Mouse (Mus musculus): ENCODE data around the gene Plcb4. TPM values are rescaled to one million over a fixed set of nuclear protein-coding genes. Genes with fewer than 3 reads are reported as not detected.

The Plcb4 gene
- total and polyA plus RNA-seq, 3 experiments, result not detected

GRCm38 (mm10) chr2:135800385-135800784, 141.6 kb downstream of the Plcb4 start (continued):
- TF ChIP-seq TCF12 (IDR thresholded peaks at IDR 0.05; ENCODE audit: low read depth, low read length), result no peak

GRCm38 (mm10) chr2:135802878-135803450, 144.2 kb downstream of the Plcb4 start:
- in situ Hi-C loops (cut with MboI; ENCODE audit: low pct_ligation_motif_present, low pct_unique_long_range_greater_than_20kb, low sequenced_read_pairs), result no loop called here
- Histone ChIP-seq H3K4me3 (replicated peaks in 1 of 3; ENCODE audit: low read depth in 2 of 3, low read length in 2 of 3, poor library complexity in 1 of 3) (no peak overlapping the region), H3K4me2 (ENCODE audit: insufficient read depth, low read depth, poor library complexity, severe bottlenecking) (no peak overlapping the region), H3K36me3 (replicated peaks in 1 of 2; ENCODE audit: control insufficient read depth in 1 of 2, insufficient read depth in 1 of 2, low read length in 1 of 2) (no peaks in the 10 kb centered on the region), H3K9ac (ENCODE audit: insufficient read depth, low read depth) (no peak overlapping the region), H3K4me1 (ENCODE audit: control insufficient read depth in 1 of 2, insufficient read depth in 2 of 2) (no peaks in the 10 kb centered on the region), H3K9me3 (replicated peaks; ENCODE audit: low read length) (peaks cover 73% of the 10 kb centered on the region), H3K27ac (ENCODE audit: insufficient read depth, low read depth) (no peak overlapping the region), H3K27me3 (replicated peaks) (no peaks in the 10 kb centered on the region), H3K79me2 (replicated peaks; ENCODE audit: control insufficient read depth, extremely low read depth, insufficient read depth, poor library complexity, severe bottlenecking) (no peaks in the 10 kb centered on the region)
- dilution Hi-C loops (cut with MboI; ENCODE audit: extremely low pct_ligation_motif_present, extremely low pct_unique_long_range_greater_than_20kb, low sequenced_read_pairs), result no loop called here
- TF ChIP-seq EP300 (IDR thresholded peaks at IDR 0.05; ENCODE audit: low read length), result no peak
- no peak for DNase-seq (ENCODE audit: extremely low read depth)

- no peak overlapping the region for H3K4me2 ChIP-seq (ENCODE audit: insufficient read depth, low read depth, poor library complexity, severe bottlenecking)
- no peaks in the 10 kb centered on the region for H3K79me2 ChIP-seq (replicated peaks; ENCODE audit: control insufficient read depth, extremely low read depth, insufficient read depth, poor library complexity, severe bottlenecking)
- no peak overlapping the region for H3K27ac ChIP-seq (ENCODE audit: insufficient read depth, low read depth)
- TF ChIP-seq ELF1 (IDR thresholded peaks at IDR 0.05; ENCODE audit: low read depth, low read length) (no peak), HCFC1 (IDR thresholded peaks at IDR 0.05; ENCODE audit: low read depth, low read length) (no peak), MEF2A (IDR thresholded peaks at IDR 0.05; ENCODE audit: borderline replicate concordance, low read depth, low read length) (no peak), IRF4 (IDR thresholded peaks at IDR 0.05; ENCODE audit: low read depth, low read length) (no peak), ZC3H11A (IDR thresholded peaks at IDR 0.05; ENCODE audit: low read depth, low read length) (no peak), UBTF (IDR thresholded peaks at IDR 0.05; ENCODE audit: low read depth, low read length) (no peak), NRF1 (IDR thresholded peaks at IDR 0.05; ENCODE audit: low read depth, low read length) (no peak), SIN3A (IDR thresholded peaks at IDR 0.05; ENCODE audit: low read length) (no peak), PAX5 (IDR thresholded peaks at IDR 0.05; ENCODE audit: low read length) (no peak), JUN (IDR thresholded peaks at IDR 0.05; ENCODE audit: insufficient read depth, low read depth, low read length) (no peak), ZMIZ1 (IDR thresholded peaks at IDR 0.05; ENCODE audit: low read depth, low read length) (no peak), TCF12 (IDR thresholded peaks at IDR 0.05; ENCODE audit: low read depth, low read length) (no peak), CHD1 (IDR thresholded peaks at IDR 0.05; ENCODE audit: low read depth, low read length) (no peak), CTCF (conservative IDR thresholded peaks at IDR 0.05 in 1 of 2, IDR thresholded peaks at IDR 0.05 in 1 of 2; ENCODE audit: low read depth in 2 of 2, low read length in 2 of 2) (no peak), SMC3 (IDR thresholded peaks at IDR 0.05; ENCODE audit: low read depth, low read length) (no peak), MAZ (IDR thresholded peaks at IDR 0.05; ENCODE audit: low read depth, low read length) (no peak), NELFE (IDR thresholded peaks at IDR 0.05; ENCODE audit: low read depth, low read length) (no peak), MXI1 (IDR thresholded peaks at IDR 0.05; ENCODE audit: low read depth, low read length) (no peak)
- no peak overlapping the region for H3K4me3 ChIP-seq (replicated peaks in 1 of 3; ENCODE audit: low read depth in 2 of 3, low read length in 2 of 3, poor library complexity in 1 of 3)
- H3K36me3 ChIP-seq (replicated peaks in 1 of 2; ENCODE audit: control insufficient read depth in 1 of 2, insufficient read depth in 1 of 2, low read length in 1 of 2), result no peaks in the 10 kb centered on the region
- DNase-seq (ENCODE audit: extremely low read depth), result no peak
- H3K4me1 ChIP-seq (ENCODE audit: control insufficient read depth in 1 of 2, insufficient read depth in 2 of 2), result no peaks in the 10 kb centered on the region
- peaks cover 72% of the 10 kb centered on the region for H3K9me3 ChIP-seq (replicated peaks; ENCODE audit: low read length)
- in situ Hi-C loops (cut with MboI; ENCODE audit: low pct_ligation_motif_present, low pct_unique_long_range_greater_than_20kb, low sequenced_read_pairs) (no loop called here), dilution Hi-C loops (cut with MboI; ENCODE audit: extremely low pct_ligation_motif_present, extremely low pct_unique_long_range_greater_than_20kb, low sequenced_read_pairs) (no loop called here)
- H3K9ac ChIP-seq (ENCODE audit: insufficient read depth, low read depth), result no peak overlapping the region
- H3K27me3 ChIP-seq (replicated peaks), result no peaks in the 10 kb centered on the region
Observed at GRCm38 (mm10) chr2:135805748-135806685, 147.2 kb downstream of the Plcb4 start.

Data from CH12.LX (cell line).